In genomic region chr12:44908028-44908702, GRCm38 (mm10) we compare ENCODE assay signal across 19 mouse cellular contexts.
DNase-seq lines count a peak whose midpoint lies in the region; ATAC-seq and TF ChIP-seq lines count a peak whose summit lies in the region.
"Had no signal": no experiment of that assay in that cellular context is flagged by ENCODE, and none has a peak within 500 bp of the region (broad histone marks: within the 10 kb centered on the region; RNA-seq: fewer than 3 reads in every experiment).

No protein-coding gene starts in this region.

- H3K4me1 ChIP-seq in liver, embryonic 12.5 days: no peaks in the 10 kb centered on the region
- H3K4me1 ChIP-seq: hindbrain, embryonic 15.5 days had no signal

- no peak for DNase-seq in frontal cortex, postnatal 25 days (ENCODE audit: low spot score in 2 of 2)
- no peak for DNase-seq in layer of hippocampus, adult 2 months (ENCODE audit: low spot score in 2 of 2)
- no peak for DNase-seq in layer of hippocampus, adult 18-20 months (ENCODE audit: low spot score in 2 of 2)
- DNase-seq in heart, postnatal 10 days: peak; percentile 30 to 42
- DNase-seq: adrenal gland, postnatal 14 days; B cell, adult 2 months; cerebellum, adult 2 months; gastrocnemius, postnatal 10 days; layer of hippocampus, adult 9-11 months; thymus, postnatal 4 days had no signal

- peak overlapping the region; percentile 23; the same call in 1 of the 2 replicates for H3K27ac ChIP-seq in layer of hippocampus, adult 2 months
- no peak overlapping the region for H3K27ac ChIP-seq in liver, embryonic 12.5 days
- H3K27ac ChIP-seq: forebrain, embryonic 13.5 days; hindbrain, embryonic 15.5 days; kidney, postnatal 0 days; limb, embryonic 12.5 days had no signal

- no peaks in the 10 kb centered on the region for H3K9me3 ChIP-seq in liver, embryonic 12.5 days (replicated peaks)
- H3K9me3 ChIP-seq: forebrain, embryonic 13.5 days; hindbrain, embryonic 15.5 days; limb, embryonic 12.5 days had no signal

- no peak overlapping the region for H3K4me3 ChIP-seq in layer of hippocampus, adult 2 months
- H3K4me3 ChIP-seq in liver, embryonic 12.5 days: no peak overlapping the region
- H3K4me3 ChIP-seq: forebrain, embryonic 13.5 days; hindbrain, embryonic 15.5 days; limb, embryonic 12.5 days had no signal

- WGBS in liver, embryonic 12.5 days (ENCODE audit: insufficient replicate concordance): 45% methylated on average over 3 of the region's 3 CpGs

- H3K4me2 ChIP-seq in liver, embryonic 12.5 days: no peak overlapping the region
- H3K4me2 ChIP-seq: forebrain, embryonic 13.5 days; hindbrain, embryonic 15.5 days; limb, embryonic 12.5 days had no signal

- peak; percentile 83 for ATAC-seq in frontal cortex, adult (ENCODE audit: low TSS enrichment)
- ATAC-seq in monocyte, adult 5-6 weeks (replicated peaks; ENCODE audit: insufficient number of reproducible peaks, low FRiP score, low TSS enrichment, poor library complexity, severe bottlenecking): peak; percentile 63; the same call in 1 of the 2 replicates
- ATAC-seq in liver, embryonic 12.5 days: no peak
- ATAC-seq: activated CD4-positive, CD25-positive, alpha-beta regulatory T cell, adult 4 months; forebrain, embryonic 13.5 days; intestine, postnatal 0 days had no signal

- no peaks in the 10 kb centered on the region for H3K36me3 ChIP-seq in liver, embryonic 12.5 days
- H3K36me3 ChIP-seq: hindbrain, embryonic 15.5 days; limb, embryonic 12.5 days had no signal

- TF ChIP-seq CTCF in layer of hippocampus, adult 2 months (conservative IDR thresholded peaks at IDR 0.05): peak; percentile 27

- no peak overlapping the region for H3K9ac ChIP-seq in liver, embryonic 12.5 days
- H3K9ac ChIP-seq: forebrain, embryonic 13.5 days; hindbrain, embryonic 15.5 days; limb, embryonic 12.5 days had no signal

- no peaks in the 10 kb centered on the region for H3K27me3 ChIP-seq in liver, embryonic 12.5 days (replicated peaks)
- H3K27me3 ChIP-seq: forebrain, embryonic 13.5 days; hindbrain, embryonic 15.5 days; limb, embryonic 12.5 days had no signal

- intact Hi-C loops in heart, postnatal 10 days (cut with DNase I): no loop called here

Comparison
In these comparisons a context has a peak if more than half of its experiments do, and no peak if none do; other contexts are left out.
1. DNase-seq: peak in heart, postnatal 10 days (2 of 2); none in frontal cortex, postnatal 25 days (0 of 2), layer of hippocampus, adult 2 months (0 of 2) and layer of hippocampus, adult 18-20 months (0 of 2).